Mouse (Mus musculus) adrenal gland (tissue): ENCODE data around the gene Gm42906.

ENCODE experiments used
- intact Hi-C: fragments of 180-260 bp; cut with DNase I; formaldehyde crosslinking; loops from one replicate; pipeline ENCODE4 v1.15.1; 2025

Gm42906 gene

GRCm38 (mm10) chr5:151394690-151395089 lies 33.3 kb downstream of the Gm42906 start:
- intact Hi-C loops, result no loop called here

GRCm38 (mm10) chr5:151393821-151394662 lies 33.9 kb downstream of the Gm42906 start:
- intact Hi-C loops, result no loop called here

DNA sequence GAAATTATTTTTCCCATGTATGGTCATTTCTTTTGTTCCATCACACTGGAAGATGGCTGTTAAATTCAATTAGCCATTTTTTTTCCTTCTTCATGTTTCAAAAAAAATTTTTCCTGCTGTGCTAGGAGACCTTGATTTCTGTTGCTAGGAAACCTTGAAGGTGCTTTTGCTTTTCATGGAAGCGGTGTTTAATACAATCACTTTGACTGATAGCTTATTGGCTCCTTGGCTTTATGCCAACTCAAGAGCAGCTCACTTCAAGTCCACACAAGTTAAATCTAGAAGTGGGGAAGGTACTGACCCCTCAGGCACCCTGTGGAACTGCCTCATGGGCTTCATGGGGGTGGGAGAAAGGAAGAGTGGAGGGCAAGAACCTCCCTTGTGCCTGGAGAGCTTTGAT lies 38.1 kb downstream of the Gm42906 start:
- intact Hi-C loops, result no loop called here

DNA sequence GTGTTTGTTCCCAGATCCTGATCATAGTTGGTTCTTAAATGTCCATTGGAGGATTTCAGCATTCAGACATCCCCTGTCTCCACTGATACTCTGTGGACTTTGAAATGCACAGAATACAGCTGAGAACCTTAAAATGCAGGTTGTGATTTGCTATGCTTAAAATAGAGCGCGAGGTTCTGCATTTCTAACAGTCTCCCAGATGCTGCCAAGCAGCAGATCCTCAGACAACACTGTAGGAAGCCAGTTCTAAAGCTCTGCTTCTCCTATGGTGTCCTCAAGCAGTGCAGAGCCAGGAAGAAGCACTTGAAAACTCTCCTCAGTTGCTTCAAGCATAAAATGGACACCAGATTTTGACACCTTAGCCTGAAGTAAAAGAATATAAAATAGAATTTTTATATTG lies 48.1 kb downstream of the Gm42906 start:
- intact Hi-C loops, result no loop called here

GRCm38 (mm10) chr5:151379210-151379609 lies 48.8 kb downstream of the Gm42906 start:
- intact Hi-C loops, result no loop called here

GRCm38 (mm10) chr5:151376931-151377330 lies 51.0 kb downstream of the Gm42906 start:
- intact Hi-C loops, result no loop called here

DNA sequence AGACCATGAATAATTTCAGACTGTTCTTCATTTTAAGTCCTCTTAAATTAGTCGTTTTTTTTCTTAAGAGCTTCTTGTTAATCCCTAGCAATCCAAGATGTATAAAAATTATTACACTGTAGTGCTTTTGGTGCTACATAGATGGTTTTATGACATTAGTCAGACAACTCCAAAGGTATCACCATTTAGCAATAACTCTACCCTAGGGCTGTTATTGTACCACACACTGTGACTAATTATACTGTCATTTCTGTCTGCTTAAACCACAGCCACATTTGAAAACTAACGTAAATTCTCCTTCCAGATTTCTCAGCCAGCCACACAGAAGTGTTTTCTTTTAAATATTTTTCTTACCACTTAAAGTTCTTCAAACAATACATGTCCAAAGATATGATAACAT lies 53.1 kb downstream of the Gm42906 start:
- intact Hi-C loops, result no loop called here

DNA sequence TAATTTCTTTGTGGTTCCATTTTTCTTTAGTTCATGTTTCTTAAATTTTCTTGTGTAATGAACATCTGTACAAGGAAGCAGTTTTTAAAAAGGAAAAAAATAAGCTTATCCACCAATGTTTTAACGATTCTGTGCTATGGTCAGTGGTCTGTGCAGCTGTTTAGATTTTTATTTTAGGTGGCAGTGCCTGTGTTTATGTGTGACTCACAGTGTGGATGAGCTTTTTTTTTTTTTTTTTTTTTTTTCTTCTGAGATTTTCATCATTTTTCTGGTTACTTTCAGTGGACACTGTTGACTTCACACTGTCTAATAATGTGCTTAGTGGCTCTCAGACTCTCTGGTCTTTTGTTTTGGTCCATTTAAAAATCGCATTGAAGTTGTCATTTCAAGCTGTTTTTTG lies 56.8 kb downstream of the Gm42906 start:
- intact Hi-C loops, result no loop called here

DNA sequence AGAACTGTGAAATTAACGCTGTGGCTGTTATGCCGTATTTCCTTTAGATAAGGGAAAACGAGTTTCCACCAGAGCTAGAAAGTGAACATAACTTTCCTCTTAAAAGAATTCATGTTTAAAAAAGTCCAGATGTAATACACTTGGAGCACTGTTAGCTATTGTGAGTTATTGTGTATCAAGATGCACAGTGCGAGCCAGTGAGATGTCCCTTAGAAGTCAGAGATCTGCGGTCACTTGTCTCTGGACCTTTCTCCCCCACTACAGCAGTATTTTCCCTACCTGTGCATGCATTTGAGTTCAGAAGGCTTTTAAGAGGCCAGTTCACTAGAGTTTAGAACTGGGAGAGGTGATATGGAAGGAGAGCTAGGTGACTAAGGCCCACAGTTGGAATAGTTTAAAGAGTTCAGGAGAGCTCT lies 58.6 kb downstream of the Gm42906 start:
- intact Hi-C loops, result loop anchor here (2.0 to 5.0 kb wide), 3 partner anchors 229 to 697 kb away; partner anchors contain the start of genes Pds5b and Rfc3

- intact Hi-C loops, result loop anchor here (2.0 to 5.0 kb wide), 3 partner anchors 228 to 696 kb away; partner anchors contain the start of genes Pds5b and Rfc3
Measured at GRCm38 (mm10) chr5:151368395-151369190, 59.4 kb downstream of the Gm42906 start.

GRCm38 (mm10) chr5:151367881-151368394 lies 60.0 kb downstream of the Gm42906 start:
- intact Hi-C loops, result loop anchor here (2.0 to 5.0 kb wide), 3 partner anchors 227 to 696 kb away; partner anchors contain the start of genes Pds5b and Rfc3

- intact Hi-C loops, result loop anchor here (5.0 kb wide), 2 partner anchors 285 to 695 kb away; partner anchors contain the start of genes Pds5b and Rfc3
Measured at GRCm38 (mm10) chr5:151367317-151367716, 60.6 kb downstream of the Gm42906 start.

GRCm38 (mm10) chr5:151363343-151364000 lies 64.5 kb downstream of the Gm42906 start:
- intact Hi-C loops, result no loop called here

DNA sequence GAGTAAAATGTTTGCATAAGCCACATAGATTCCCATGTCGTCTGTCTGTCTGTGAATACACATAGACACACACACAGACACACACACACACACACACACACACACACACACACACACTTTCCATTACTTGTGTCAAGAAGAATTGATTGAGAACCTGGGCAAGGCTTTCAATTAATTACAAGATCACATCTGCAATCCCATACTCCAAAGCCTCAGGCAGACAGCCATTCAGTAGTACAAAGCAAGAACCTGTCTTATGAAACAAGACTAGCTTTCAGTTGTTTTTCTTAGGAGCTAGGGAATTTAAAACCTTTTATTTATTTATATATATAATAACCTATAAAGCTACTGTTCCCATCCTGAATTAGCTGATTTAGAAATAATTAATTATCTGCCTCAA lies 78.3 kb downstream of the Gm42906 start:
- intact Hi-C loops, result no loop called here

GRCm38 (mm10) chr5:151348418-151348817 lies 79.5 kb downstream of the Gm42906 start:
- intact Hi-C loops, result no loop called here

- intact Hi-C loops, result no loop called here
Measured at GRCm38 (mm10) chr5:151346626-151347025, 81.3 kb downstream of the Gm42906 start.

- intact Hi-C loops, result no loop called here
Measured at GRCm38 (mm10) chr5:151344737-151345136, 83.2 kb downstream of the Gm42906 start.

DNA sequence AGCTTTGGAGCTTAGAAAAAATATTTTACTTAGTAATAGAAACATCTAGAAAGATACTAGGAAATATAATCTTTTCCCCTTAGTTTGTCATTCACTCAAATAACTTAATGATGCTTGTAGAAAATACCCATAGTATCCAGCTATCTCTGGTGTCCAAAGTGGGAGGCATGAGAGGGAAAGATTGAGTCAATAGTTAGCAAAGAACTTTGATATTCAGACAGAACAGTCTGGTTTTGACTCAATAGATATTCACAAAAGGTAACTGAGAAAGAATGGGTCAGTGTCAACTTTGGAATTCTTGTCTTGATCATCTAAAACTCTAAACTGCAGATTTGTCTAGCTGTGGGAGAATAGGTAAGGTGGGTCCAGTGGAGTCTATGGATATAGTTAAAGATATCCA lies 94.3 kb downstream of the Gm42906 start:
- intact Hi-C loops, result no loop called here

DNA sequence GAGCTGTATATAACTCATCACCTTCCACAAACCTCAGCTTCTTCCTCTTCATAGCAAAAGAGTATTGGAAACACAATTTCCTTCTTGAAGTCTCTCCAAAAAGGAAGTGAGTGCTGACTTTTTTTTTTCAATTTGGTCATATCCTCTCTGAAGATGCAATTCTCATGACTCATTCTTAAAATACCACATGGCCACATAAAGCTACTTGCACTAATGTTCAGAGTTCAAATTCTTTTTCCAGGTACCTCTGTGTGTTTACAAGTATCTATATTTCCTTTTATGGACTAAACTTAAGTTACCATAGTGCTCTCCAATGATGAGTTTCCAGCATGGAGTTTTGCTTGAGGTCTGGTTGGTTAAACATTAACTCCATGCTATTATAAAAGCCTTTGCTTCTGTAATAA lies 94.8 kb downstream of the Gm42906 start:
- intact Hi-C loops, result no loop called here

- intact Hi-C loops, result no loop called here
Measured at GRCm38 (mm10) chr5:151315804-151316597, 112.0 kb downstream of the Gm42906 start.
